Mouse (Mus musculus): ENCODE measurements at regions not wholly inside any gene's neighbourhood (a gene's known extent, or its start where the extent isn't known, plus 50 kb on each side); places are given as distances from the start of the nearest gene placed in this dataset.

DNA sequence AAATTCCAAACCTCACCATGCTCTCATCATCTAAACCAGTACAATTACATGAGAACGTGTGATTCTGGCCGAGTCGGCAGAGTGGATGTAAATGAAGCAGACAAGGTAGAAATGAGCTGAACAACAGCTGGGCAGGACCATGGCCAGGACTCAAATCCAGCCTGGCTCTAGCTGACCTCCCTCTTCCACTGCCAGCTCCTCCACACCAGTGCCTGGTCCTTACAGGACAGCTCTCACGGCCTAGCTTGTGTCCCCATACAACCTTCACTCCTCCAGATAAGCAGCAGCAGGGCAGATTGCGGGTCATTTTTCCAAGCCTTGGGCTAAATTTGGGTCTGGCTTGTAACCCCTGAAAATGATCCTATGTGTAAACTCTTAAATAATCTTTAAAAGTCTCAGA lies 182.4 kb downstream of the Mylk4 start:
- Histone ChIP-seq H3K4me3 (ENCODE audit: low read depth, low read length) (no peak overlapping the region), H3K36me3 (ENCODE audit: control insufficient read depth, insufficient read depth, low read length) (no peaks in the 10 kb centered on the region), H3K27me3 (ENCODE audit: control insufficient read depth, insufficient read depth, low read length) (no peaks in the 10 kb centered on the region), H3K27ac (ENCODE audit: low read depth, low read length) (no peak overlapping the region), H3K4me1 (ENCODE audit: control insufficient read depth, insufficient read depth, low read length) (no peaks in the 10 kb centered on the region), H3K9me3 (ENCODE audit: control insufficient read depth, low read length) (no peaks in the 10 kb centered on the region), H3K4me2 (no peak overlapping the region), H3K9ac (ENCODE audit: low read length) (no peak overlapping the region)
- DNase-seq (ENCODE audit: low spot score, missing footprints) (no peak), ATAC-seq (ENCODE audit: low FRiP score) (no peak)
- WGBS, result 92% methylated on average over 5 of the region's 5 CpGs

DNA sequence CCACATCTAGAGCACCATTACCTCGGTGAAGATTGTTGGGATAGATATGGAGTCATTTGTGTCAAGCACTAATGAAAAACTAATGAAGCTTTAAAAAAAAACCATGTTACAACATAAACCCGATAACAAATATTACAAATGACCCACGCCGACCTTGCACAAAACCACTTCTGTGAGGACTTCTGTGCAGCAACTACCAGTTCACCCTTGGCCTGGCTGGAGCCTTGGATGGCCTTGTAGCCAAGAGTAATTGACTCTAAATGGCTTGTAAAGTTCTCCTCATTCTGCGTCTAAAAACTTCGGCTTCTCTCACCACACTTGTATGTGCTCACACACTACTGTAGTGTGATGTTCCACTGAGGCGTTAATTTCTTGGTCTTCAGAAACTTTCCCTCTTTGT lies 190.1 kb downstream of the Mylk4 start:
- Histone ChIP-seq H3K4me2 (no peak overlapping the region), H3K9me3 (ENCODE audit: control insufficient read depth, low read length) (no peaks in the 10 kb centered on the region), H3K4me1 (ENCODE audit: control insufficient read depth, insufficient read depth, low read length) (no peaks in the 10 kb centered on the region), H3K36me3 (ENCODE audit: control insufficient read depth, insufficient read depth, low read length) (no peaks in the 10 kb centered on the region), H3K27me3 (ENCODE audit: control insufficient read depth, insufficient read depth, low read length) (no peaks in the 10 kb centered on the region), H3K4me3 (ENCODE audit: low read depth, low read length) (no peak overlapping the region), H3K27ac (ENCODE audit: low read depth, low read length) (no peak overlapping the region), H3K9ac (ENCODE audit: low read length) (no peak overlapping the region)
- DNase-seq (ENCODE audit: low spot score, missing footprints) (no peak), ATAC-seq (ENCODE audit: low FRiP score) (no peak)
- 92% methylated on average over 7 of the region's 7 CpGs for WGBS

DNA sequence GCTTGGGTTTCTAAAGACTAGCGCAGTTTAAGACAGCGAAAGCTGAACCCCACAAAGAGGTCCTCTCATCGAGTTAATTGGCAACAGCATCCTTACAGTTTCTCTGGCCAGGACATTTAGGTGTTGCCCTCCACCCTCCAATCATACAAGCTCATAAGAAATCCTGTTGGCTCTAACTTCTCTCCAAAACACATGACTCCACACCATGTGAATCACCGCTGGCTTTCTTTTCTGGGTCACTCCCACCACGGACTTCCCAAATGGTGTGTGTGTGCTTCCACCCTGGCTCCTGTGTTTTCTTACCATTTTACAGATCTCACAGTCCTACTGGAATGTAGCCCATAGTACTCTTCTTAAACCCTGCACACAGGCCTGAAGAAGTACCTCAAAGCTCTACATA lies 190.6 kb downstream of the Mylk4 start:
- Histone ChIP-seq H3K9me3 (ENCODE audit: control insufficient read depth, low read length) (no peaks in the 10 kb centered on the region), H3K4me2 (no peak overlapping the region), H3K9ac (ENCODE audit: low read length) (no peak overlapping the region), H3K27me3 (ENCODE audit: control insufficient read depth, insufficient read depth, low read length) (no peaks in the 10 kb centered on the region), H3K27ac (ENCODE audit: low read depth, low read length) (no peak overlapping the region), H3K36me3 (ENCODE audit: control insufficient read depth, insufficient read depth, low read length) (no peaks in the 10 kb centered on the region), H3K4me3 (ENCODE audit: low read depth, low read length) (no peak overlapping the region), H3K4me1 (ENCODE audit: control insufficient read depth, insufficient read depth, low read length) (no peaks in the 10 kb centered on the region)
- ATAC-seq (ENCODE audit: low FRiP score) (no peak), DNase-seq (ENCODE audit: low spot score, missing footprints) (no peak)
- WGBS, result 93% methylated on average over 5 of the region's 5 CpGs

DNA sequence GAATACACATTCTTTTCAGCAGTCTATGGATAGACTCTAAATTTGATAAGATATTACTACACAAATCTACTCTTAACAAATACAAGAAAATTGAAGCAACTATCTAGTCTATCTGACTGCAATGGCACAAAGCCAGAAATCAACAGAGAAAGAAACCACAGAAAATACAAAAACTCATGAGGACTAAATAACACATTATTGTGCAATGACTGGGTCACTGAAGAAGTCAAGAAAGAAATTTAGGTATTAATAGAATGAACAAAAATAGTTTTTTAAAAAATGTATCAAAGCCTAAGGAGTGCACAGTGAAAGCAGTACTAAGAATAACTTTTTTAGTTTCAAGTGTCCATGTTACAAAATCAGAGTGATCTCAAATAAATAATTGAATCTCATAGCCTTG lies 202.2 kb downstream of the Mylk4 start:
- no peak for ATAC-seq (ENCODE audit: low FRiP score)
- H3K27ac ChIP-seq (ENCODE audit: low read depth, low read length), result no peak overlapping the region

DNA sequence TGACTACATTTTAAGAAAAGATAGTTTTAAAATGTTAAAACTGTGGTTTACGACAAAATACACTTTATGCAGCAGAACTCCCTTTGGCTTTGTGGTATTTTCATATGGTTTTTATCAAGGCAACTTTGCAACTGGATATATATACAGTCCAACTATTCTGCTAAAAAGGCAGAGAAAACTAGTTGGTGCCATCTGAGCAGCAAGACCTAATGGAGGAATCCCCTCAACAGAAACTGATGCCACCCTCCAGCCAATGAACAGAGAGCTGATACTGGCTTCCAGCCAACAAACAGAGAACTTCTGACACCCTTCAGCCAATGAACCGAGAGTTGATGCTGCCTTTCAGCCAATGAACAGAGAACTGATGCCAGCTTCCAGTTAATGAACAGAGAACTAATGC lies 215.9 kb downstream of the Mylk4 start:
- Histone ChIP-seq H3K4me2 (no peak overlapping the region), H3K9me3 (ENCODE audit: control insufficient read depth, low read length) (no peaks in the 10 kb centered on the region), H3K36me3 (ENCODE audit: control insufficient read depth, insufficient read depth, low read length) (no peaks in the 10 kb centered on the region), H3K27ac (ENCODE audit: low read depth, low read length) (no peak overlapping the region), H3K9ac (ENCODE audit: low read length) (no peak overlapping the region), H3K4me1 (ENCODE audit: control insufficient read depth, insufficient read depth, low read length) (no peaks in the 10 kb centered on the region), H3K4me3 (ENCODE audit: low read depth, low read length) (no peak overlapping the region), H3K27me3 (ENCODE audit: control insufficient read depth, insufficient read depth, low read length) (no peaks in the 10 kb centered on the region)
- WGBS, result 95% methylated on average over 2 of the region's 2 CpGs
- DNase-seq (ENCODE audit: low spot score, missing footprints) (peak; percentile 39), ATAC-seq (ENCODE audit: low FRiP score) (no peak)

More for the DNA sequence above, 202.2 kb downstream of the Mylk4 start:
- Histone ChIP-seq H3K4me1 (ENCODE audit: control insufficient read depth, insufficient read depth, low read length) (no peaks in the 10 kb centered on the region), H3K27me3 (ENCODE audit: control insufficient read depth, insufficient read depth, low read length) (no peaks in the 10 kb centered on the region), H3K9me3 (ENCODE audit: control insufficient read depth, low read length) (no peaks in the 10 kb centered on the region), H3K36me3 (ENCODE audit: control insufficient read depth, insufficient read depth, low read length) (no peaks in the 10 kb centered on the region), H3K4me3 (ENCODE audit: low read depth, low read length) (no peak overlapping the region), H3K4me2 (no peak overlapping the region), H3K9ac (ENCODE audit: low read length) (no peak overlapping the region)
- no peak for DNase-seq (ENCODE audit: low spot score, missing footprints)

DNA sequence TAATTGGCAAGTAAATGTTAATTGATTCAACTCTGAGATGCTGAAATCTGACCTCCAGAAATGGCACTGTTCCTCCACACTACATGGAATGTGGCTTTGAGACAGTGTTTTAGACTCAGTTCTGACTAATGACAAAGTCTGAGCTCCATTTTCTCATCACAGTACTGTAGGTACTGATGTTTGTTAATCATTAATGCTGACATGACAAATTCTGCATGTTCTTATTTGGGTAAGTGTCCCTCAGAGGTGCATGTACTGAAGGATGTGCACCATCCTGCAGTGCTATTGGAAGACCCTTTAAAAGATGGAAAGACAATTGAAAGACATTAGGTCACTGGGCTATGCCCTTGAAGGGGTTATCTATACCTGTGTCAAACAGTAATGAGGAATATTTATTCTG lies 222.1 kb upstream of the Gmds start:
- H3K4me3 ChIP-seq (ENCODE audit: low read depth, low read length), result no peak overlapping the region
- no peaks in the 10 kb centered on the region for H3K9me3 ChIP-seq (ENCODE audit: control insufficient read depth, low read length)
- no peaks in the 10 kb centered on the region for H3K36me3 ChIP-seq (ENCODE audit: control insufficient read depth, insufficient read depth, low read length)
- no peak for ATAC-seq (ENCODE audit: low FRiP score)
- no peaks in the 10 kb centered on the region for H3K27me3 ChIP-seq (ENCODE audit: control insufficient read depth, insufficient read depth, low read length)
- no peak overlapping the region for H3K4me2 ChIP-seq
- H3K27ac ChIP-seq (ENCODE audit: low read depth, low read length), result no peak overlapping the region
- DNase-seq (ENCODE audit: low spot score, missing footprints), result no peak
- H3K9ac ChIP-seq (ENCODE audit: low read length), result no peak overlapping the region
- no peaks in the 10 kb centered on the region for H3K4me1 ChIP-seq (ENCODE audit: control insufficient read depth, insufficient read depth, low read length)

DNA sequence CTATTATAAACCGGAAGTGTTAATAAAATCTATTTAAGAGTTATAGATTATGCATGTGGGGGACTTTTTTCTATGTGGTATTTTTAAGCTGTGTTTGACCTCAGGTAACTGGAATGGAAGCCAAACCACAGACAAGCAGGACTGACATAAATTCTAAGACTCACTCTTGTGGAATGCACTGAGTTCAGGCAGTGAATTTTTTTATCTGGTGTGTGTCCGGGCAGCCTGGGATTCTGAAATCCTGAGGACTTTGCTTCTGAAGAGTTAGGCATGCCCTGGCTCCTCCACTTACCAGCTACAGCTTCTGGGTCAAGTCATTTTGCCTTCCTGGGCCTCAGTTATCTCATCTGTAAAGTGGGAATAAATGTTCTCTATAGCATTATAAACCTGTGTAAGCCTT lies 217.9 kb upstream of the Gmds start:
- Histone ChIP-seq H3K27me3 (ENCODE audit: control insufficient read depth, insufficient read depth, low read length) (no peaks in the 10 kb centered on the region), H3K4me2 (no peak overlapping the region), H3K9ac (ENCODE audit: low read length) (no peak overlapping the region), H3K36me3 (ENCODE audit: control insufficient read depth, insufficient read depth, low read length) (no peaks in the 10 kb centered on the region), H3K27ac (ENCODE audit: low read depth, low read length) (no peak overlapping the region), H3K4me3 (ENCODE audit: low read depth, low read length) (no peak overlapping the region), H3K4me1 (ENCODE audit: control insufficient read depth, insufficient read depth, low read length) (no peaks in the 10 kb centered on the region), H3K9me3 (ENCODE audit: control insufficient read depth, low read length) (no peaks in the 10 kb centered on the region)
- 93% methylated on average over 2 of the region's 2 CpGs for WGBS
- no peak for ATAC-seq (ENCODE audit: low FRiP score)
- no peak for DNase-seq (ENCODE audit: low spot score, missing footprints)

DNA sequence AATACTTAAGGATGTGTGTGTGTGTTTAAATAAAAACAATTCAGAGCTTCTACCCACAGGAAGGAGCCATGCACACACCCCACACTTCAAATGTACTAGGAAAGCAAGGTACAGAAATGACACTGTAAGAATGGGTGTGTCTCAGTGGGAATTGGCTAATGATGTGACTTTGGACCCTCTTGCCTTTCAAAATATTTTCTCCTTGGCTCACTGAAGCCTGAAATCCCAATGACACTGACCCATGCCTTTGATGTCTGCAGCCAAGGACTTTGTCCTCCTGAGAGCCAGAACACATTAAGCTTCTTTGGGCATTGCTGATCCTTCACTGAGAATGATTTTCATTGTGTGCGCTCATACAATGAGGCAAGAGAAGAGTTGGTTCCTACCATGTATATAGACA lies 216.5 kb upstream of the Gmds start:
- H3K36me3 ChIP-seq (ENCODE audit: control insufficient read depth, insufficient read depth, low read length), result no peaks in the 10 kb centered on the region
- H3K9me3 ChIP-seq (ENCODE audit: control insufficient read depth, low read length), result no peaks in the 10 kb centered on the region
- no peak overlapping the region for H3K9ac ChIP-seq (ENCODE audit: low read length)
- ATAC-seq (ENCODE audit: low FRiP score), result no peak
- H3K4me3 ChIP-seq (ENCODE audit: low read depth, low read length), result no peak overlapping the region
- H3K27me3 ChIP-seq (ENCODE audit: control insufficient read depth, insufficient read depth, low read length), result no peaks in the 10 kb centered on the region
- 90% methylated on average over 1 of the region's 1 CpGs for WGBS
- no peak overlapping the region for H3K4me2 ChIP-seq
- H3K27ac ChIP-seq (ENCODE audit: low read depth, low read length), result no peak overlapping the region
- H3K4me1 ChIP-seq (ENCODE audit: control insufficient read depth, insufficient read depth, low read length), result no peaks in the 10 kb centered on the region
- DNase-seq (ENCODE audit: low spot score, missing footprints), result no peak

DNA sequence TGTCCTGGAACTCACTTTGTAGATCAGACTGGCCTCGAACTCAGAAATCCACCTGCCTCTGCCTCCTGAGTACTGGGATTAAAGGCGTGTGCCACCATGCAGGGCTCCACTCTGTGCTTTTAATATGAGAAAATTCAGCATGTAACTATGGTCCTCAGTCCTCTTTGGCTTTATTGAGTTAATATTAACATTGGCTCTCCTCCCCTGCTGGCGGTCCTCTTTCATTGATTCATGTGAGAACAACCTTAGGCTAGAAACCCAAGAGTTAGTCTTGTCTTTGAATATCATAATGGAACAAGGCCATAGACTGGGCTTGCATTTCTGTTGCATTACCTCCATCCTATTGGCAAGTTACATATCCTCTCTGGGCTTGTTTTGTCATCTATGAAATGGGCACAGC lies 216.1 kb upstream of the Gmds start:
- no peak for DNase-seq (ENCODE audit: low spot score, missing footprints)
- Histone ChIP-seq H3K9me3 (ENCODE audit: control insufficient read depth, low read length) (no peaks in the 10 kb centered on the region), H3K4me2 (no peak overlapping the region), H3K27ac (ENCODE audit: low read depth, low read length) (no peak overlapping the region), H3K27me3 (ENCODE audit: control insufficient read depth, insufficient read depth, low read length) (no peaks in the 10 kb centered on the region), H3K9ac (ENCODE audit: low read length) (no peak overlapping the region), H3K4me3 (ENCODE audit: low read depth, low read length) (no peak overlapping the region), H3K36me3 (ENCODE audit: control insufficient read depth, insufficient read depth, low read length) (no peaks in the 10 kb centered on the region), H3K4me1 (ENCODE audit: control insufficient read depth, insufficient read depth, low read length) (no peaks in the 10 kb centered on the region)
- ATAC-seq (ENCODE audit: low FRiP score), result no peak
- WGBS, result 92% methylated on average over 3 of the region's 3 CpGs

DNA sequence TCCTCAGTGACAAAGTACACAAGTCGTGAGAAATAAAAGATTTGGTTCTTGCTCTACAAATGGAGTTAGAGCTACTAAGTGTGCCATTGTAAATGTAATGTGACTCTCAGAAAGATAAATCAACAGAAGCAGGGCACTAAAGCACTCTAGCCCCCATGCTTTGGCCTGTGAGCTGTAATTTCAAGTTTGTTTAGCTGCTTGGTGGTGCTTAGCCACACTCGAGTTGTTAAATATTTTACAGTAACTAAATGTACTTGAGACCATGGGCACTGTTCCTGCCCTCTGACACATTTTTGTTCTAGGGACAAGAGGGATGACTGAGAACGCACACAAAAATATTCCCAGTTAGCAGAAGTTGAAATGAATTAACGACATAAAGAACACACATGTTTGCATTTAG lies 214.6 kb upstream of the Gmds start:
- WGBS, result 87% methylated on average over 4 of the region's 4 CpGs
- Histone ChIP-seq H3K4me1 (ENCODE audit: control insufficient read depth, insufficient read depth, low read length) (no peaks in the 10 kb centered on the region), H3K9ac (ENCODE audit: low read length) (no peak overlapping the region), H3K4me3 (ENCODE audit: low read depth, low read length) (no peak overlapping the region), H3K4me2 (no peak overlapping the region), H3K27me3 (ENCODE audit: control insufficient read depth, insufficient read depth, low read length) (no peaks in the 10 kb centered on the region), H3K36me3 (ENCODE audit: control insufficient read depth, insufficient read depth, low read length) (no peaks in the 10 kb centered on the region), H3K27ac (ENCODE audit: low read depth, low read length) (no peak overlapping the region), H3K9me3 (ENCODE audit: control insufficient read depth, low read length) (no peaks in the 10 kb centered on the region)
- no peak for DNase-seq (ENCODE audit: low spot score, missing footprints)
- no peak for ATAC-seq (ENCODE audit: low FRiP score)
